Mouse (Mus musculus) testis, adult 2 months (tissue): ENCODE results near the gene Cyp4f14.

Source experiments
- CTCF ChIP-seq: fragments of 200-500 bp; IDR thresholded peaks from 2 replicates; pipeline ENCODE4 v1.5.1; 2012; ENCODE audit warnings: low read depth, mild to moderate bottlenecking, inconsistent platforms, low read length, moderate library complexity; ENCODE audit not compliant: control insufficient read depth, insufficient read depth, insufficient replicate concordance
- POLR2A ChIP-seq: fragments of 200-500 bp; IDR thresholded peaks from 2 replicates; pipeline ENCODE4 v1.6.1; 2012; ENCODE audit warnings: low read depth, mild to moderate bottlenecking, inconsistent platforms, low read length, moderate library complexity; ENCODE audit not compliant: control insufficient read depth

DNA sequence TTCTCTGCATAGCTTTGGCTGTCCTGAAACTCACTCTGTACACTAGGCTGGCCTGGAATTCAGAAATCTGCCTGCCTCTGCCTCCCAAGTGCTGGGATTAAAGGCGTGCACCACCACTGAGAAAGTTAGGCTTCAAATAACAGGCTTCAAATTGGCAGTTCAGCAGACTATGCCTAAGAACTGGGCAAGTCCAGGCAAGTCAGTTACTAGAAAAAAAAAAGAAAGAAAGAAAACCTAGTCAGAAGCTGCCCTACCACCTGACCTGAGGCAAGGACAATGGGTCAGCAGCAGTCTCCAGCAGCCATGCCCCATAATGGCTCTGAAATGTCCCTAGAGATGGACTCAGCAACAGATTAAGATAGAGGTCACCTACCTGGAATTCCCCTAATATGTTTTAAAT is 45.7 kb downstream of the Cyp4f14 start:
- TF ChIP-seq POLR2A, result no peak
- no peak for TF ChIP-seq CTCF
